16 mouse cellular contexts compared by ENCODE assay signal in genomic region chr2:49743775-49744174, GRCm38 (mm10). TPM values are rescaled to one million over a fixed set of nuclear protein-coding genes. Genes with fewer than 3 reads are reported as not detected.
DNase-seq lines count a peak whose midpoint lies in the region; ATAC-seq and TF ChIP-seq lines count a peak whose summit lies in the region.
"Had no signal": no experiment of that assay in that cellular context is flagged by ENCODE, and none has a peak within 500 bp of the region (broad histone marks: within the 10 kb centered on the region; RNA-seq: fewer than 3 reads in every experiment).

No protein-coding gene starts in this region.

- H3K9ac ChIP-seq in embryonic facial prominence, embryonic 12.5 days: no peak overlapping the region
- H3K9ac ChIP-seq: heart, embryonic 15.5 days had no signal

- H3K4me2 ChIP-seq in embryonic facial prominence, embryonic 12.5 days (replicated peaks): no peak overlapping the region
- H3K4me2 ChIP-seq: heart, embryonic 15.5 days had no signal

- peaks cover 22% of the 10 kb centered on the region for H3K36me3 ChIP-seq in embryonic facial prominence, embryonic 12.5 days
- H3K36me3 ChIP-seq in macrophage (ENCODE audit: inconsistent target): no peaks in the 10 kb centered on the region
- H3K36me3 ChIP-seq: G1E; heart, embryonic 15.5 days had no signal

- no peak for TF ChIP-seq POLR2A in bone marrow, adult 2 months (IDR thresholded peaks at IDR 0.05; ENCODE audit: borderline replicate concordance, control insufficient read depth, low read depth, low read length)

- no peaks in the 10 kb centered on the region for H3K9me3 ChIP-seq in embryonic facial prominence, embryonic 12.5 days
- H3K9me3 ChIP-seq: G1E; heart, embryonic 15.5 days had no signal

- no peaks in the 10 kb centered on the region for H3K27me3 ChIP-seq in embryonic facial prominence, embryonic 12.5 days
- H3K27me3 ChIP-seq: heart, embryonic 15.5 days had no signal

- 56% methylated on average over 6 of the region's 6 CpGs for WGBS in bone marrow, adult 2 months
- WGBS in embryonic facial prominence, embryonic 12.5 days: 71% methylated on average over 6 of the region's 6 CpGs
- WGBS in macrophage (ENCODE audit: missing documents): 42% methylated on average over 6 of the region's 6 CpGs

- no peak for TF ChIP-seq CTCF in left cerebral cortex, adult 2 months (IDR thresholded peaks at IDR 0.05)
- TF ChIP-seq CTCF in bone marrow, adult 2 months (IDR thresholded peaks at IDR 0.05; ENCODE audit: control insufficient read depth, insufficient read depth, low read length): no peak

- intact Hi-C loops in left cerebral cortex, adult 2 months (cut with DNase I): no loop called here

- no peak for DNase-seq in left cerebral cortex, adult 2 months (ENCODE audit: extremely low spot score in 1 of 2, low spot score in 2 of 2)
- DNase-seq in left cerebral cortex, adult 11 months (ENCODE audit: low spot score): no peak
- DNase-seq in thymus, postnatal 14 days: no peak
- DNase-seq: adrenal gland, adult 8-10 months; cerebellum, adult 9-11 months; kidney, adult 2 months; right cerebral cortex, postnatal 4 days; thymus, adult 2 months had no signal

- H3K27ac ChIP-seq in left cerebral cortex, adult 2 months: peak overlapping the region; percentile 55
- H3K27ac ChIP-seq in bone marrow, adult 2 months (ENCODE audit: control insufficient read depth, insufficient read depth, low read depth, low read length, poor library complexity): peak overlapping the region; percentile 41; the same call in 1 of the 2 replicates
- peak overlapping the region; percentile 47; the same call in 1 of the 2 replicates for H3K27ac ChIP-seq in embryonic facial prominence, embryonic 12.5 days
- H3K27ac ChIP-seq in macrophage: peak overlapping the region; percentile 99

- peak; percentile 60; the same call in 1 of the 2 replicates for ATAC-seq in embryonic facial prominence, embryonic 12.5 days (ENCODE audit: insufficient number of reproducible peaks, insufficient read depth, low FRiP score, low TSS enrichment)
- no peak for ATAC-seq in activated CD4-positive, CD25-positive, alpha-beta regulatory T cell, adult 4 months

- no peak overlapping the region for H3K4me3 ChIP-seq in left cerebral cortex, adult 2 months
- peak overlapping the region; percentile 16 for H3K4me3 ChIP-seq in bone marrow, adult 2 months (replicated peaks; ENCODE audit: control insufficient read depth, low read depth, low read length)
- H3K4me3 ChIP-seq in embryonic facial prominence, embryonic 12.5 days: no peak overlapping the region
- peak overlapping the region; percentile 41 for H3K4me3 ChIP-seq in macrophage (ENCODE audit: inconsistent target)
- H3K4me3 ChIP-seq: erythroblast, embryonic 14.5 days; heart, embryonic 15.5 days had no signal

- peaks cover 2% of the 10 kb centered on the region for H3K4me1 ChIP-seq in bone marrow, adult 2 months (ENCODE audit: control insufficient read depth, insufficient read depth, low read length)
- H3K4me1 ChIP-seq in embryonic facial prominence, embryonic 12.5 days: peaks cover 33% of the 10 kb centered on the region

- peaks cover 38% of the 10 kb centered on the region for H3K79me2 ChIP-seq in macrophage (ENCODE audit: inconsistent target)

RNA-seq across cellular contexts. Expression of gene Lypd6b, which starts 43.7 kb away (rescaled TPM):
- total RNA-seq in left cerebral cortex, adult 2 months (2021): 1 to 10 TPM; 6.3 to 7.4 TPM
- not detected in 2 replicates for polyA plus RNA-seq in bone marrow, adult 2 months (2011; ENCODE audit: insufficient read depth, insufficient read length, low replicate concordance, missing spikeins)
- 5.2 and 7.9 TPM in 2 replicates for polyA plus RNA-seq in embryonic facial prominence, embryonic 12.5 days (2016; fragmentation: Nextera tagmentation; extraction: Ambion mirVana)
- not detected for total RNA-seq in macrophage (2018; cell fraction: chromatin; rRNA removed)
- not detected for total RNA-seq in macrophage (2018; cell fraction: cytosol; rRNA removed)
- not detected for total RNA-seq in macrophage (2018; cell fraction: nucleus; rRNA removed)
- polyA plus RNA-seq in macrophage (2018): not detected in 3 replicates
- polyA plus RNA-seq in activated CD4-positive, CD25-positive, alpha-beta regulatory T cell, adult 4 months (2017; shearing (Covaris generic)): under 1 TPM in 1 of 2 experiments, not detected in 1; 0.47 TPM
- total RNA-seq: gastrocnemius, postnatal 36 days had no signal
- polyA plus RNA-seq: erythroblast, embryonic 14.5 days; G1E had no signal

Comparison
In these comparisons a context has a peak if more than half of its experiments do, and no peak if none do; other contexts are left out.
1. H3K27ac ChIP-seq: peak in every context shown above with its lines; median percentile 99 in macrophage; 55 in left cerebral cortex, adult 2 months; 47 in embryonic facial prominence, embryonic 12.5 days; 41 in bone marrow, adult 2 months.
2. H3K4me3 ChIP-seq: peak in bone marrow, adult 2 months (single experiment) and macrophage (single experiment); none in left cerebral cortex, adult 2 months (single experiment) and embryonic facial prominence, embryonic 12.5 days (single experiment).